Mouse (Mus musculus): ENCODE data around the gene Gpr135. TPM values are rescaled to one million over a fixed set of nuclear protein-coding genes. Genes with fewer than 3 reads are reported as not detected.

Gpr135 gene
- not detected in 2 replicates for total RNA-seq (2014; fragmentation: Nextera tagmentation)
- total RNA-seq (2017): not detected in 2 replicates
- not detected in 2 replicates for polyA plus RNA-seq (2012)

- H3K27me3 ChIP-seq (ENCODE audit: insufficient read depth, low read length): peaks cover 26% of the 10 kb centered on the region
- H3K36me3 ChIP-seq (replicated peaks): no peaks in the 10 kb centered on the region
- TF ChIP-seq CTCF (IDR thresholded peaks at IDR 0.05; ENCODE audit: low read depth, low read length) (no peak), POLR2AphosphoS5 (IDR thresholded peaks at IDR 0.05; ENCODE audit: insufficient replicate concordance, low read depth, low read length) (no peak), GATA1 (IDR thresholded peaks at IDR 0.05; ENCODE audit: borderline replicate concordance, low read length) (no peak), GATA2 (IDR thresholded peaks at IDR 0.05; ENCODE audit: borderline replicate concordance, low read depth, low read length) (no peak), TAL1 (conservative IDR thresholded peaks at IDR 0.05; ENCODE audit: low read depth, low read length) (no peak)
- no peaks in the 10 kb centered on the region; the same call in 1 of the 2 replicates for H3K4me1 ChIP-seq (ENCODE audit: insufficient read depth, low read depth, low read length)
- ATAC-seq (ENCODE audit: extremely low read depth, insufficient number of reproducible peaks, low FRiP score, poor library complexity, severe bottlenecking) (no peak), DNase-seq (ENCODE audit: low spot score) (no peak)
- peak within 1 kb of the TSS; percentile 36 for H3K4me3 ChIP-seq (ENCODE audit: low read depth, low read length)
- peaks cover 19% of the 10 kb centered on the region for H3K9me3 ChIP-seq (replicated peaks)
Measured at GRCm38 (mm10) chr12:72070327-72071269, at the start of gene Gpr135. Gpr135 (minus strand) TSS chr12:72071125.

GRCm38 (mm10) chr12:72115686-72116345 is 44.9 kb upstream of the Gpr135 start:
- no peak for DNase-seq (ENCODE audit: low spot score)
- ATAC-seq (ENCODE audit: extremely low read depth, insufficient number of reproducible peaks, low FRiP score, poor library complexity, severe bottlenecking): no peak

GRCm38 (mm10) chr12:72115126-72115525 is 44.2 kb upstream of the Gpr135 start:
- Histone ChIP-seq H3K36me3 (replicated peaks) (no peaks in the 10 kb centered on the region), H3K27me3 (ENCODE audit: insufficient read depth, low read length) (peaks cover 2% of the 10 kb centered on the region; the same call in 1 of the 2 replicates), H3K4me1 (ENCODE audit: insufficient read depth, low read depth, low read length) (no peaks in the 10 kb centered on the region), H3K4me3 (ENCODE audit: low read depth, low read length) (no peak overlapping the region), H3K9me3 (replicated peaks) (no peaks in the 10 kb centered on the region)
- no peak for DNase-seq (ENCODE audit: low spot score)
- TF ChIP-seq TAL1 (conservative IDR thresholded peaks at IDR 0.05; ENCODE audit: low read depth, low read length) (no peak), GATA1 (IDR thresholded peaks at IDR 0.05; ENCODE audit: borderline replicate concordance, low read length) (no peak), GATA2 (IDR thresholded peaks at IDR 0.05; ENCODE audit: borderline replicate concordance, low read depth, low read length) (no peak), CTCF (IDR thresholded peaks at IDR 0.05; ENCODE audit: low read depth, low read length) (no peak), POLR2AphosphoS5 (IDR thresholded peaks at IDR 0.05; ENCODE audit: insufficient replicate concordance, low read depth, low read length) (no peak)
- no peak for ATAC-seq (ENCODE audit: extremely low read depth, insufficient number of reproducible peaks, low FRiP score, poor library complexity, severe bottlenecking)

More at GRCm38 (mm10) chr12:72115686-72116345, 44.9 kb upstream of the Gpr135 start:
- TF ChIP-seq CTCF (IDR thresholded peaks at IDR 0.05; ENCODE audit: low read depth, low read length): no peak
- no peak for TF ChIP-seq GATA2 (IDR thresholded peaks at IDR 0.05; ENCODE audit: borderline replicate concordance, low read depth, low read length)
- no peak for TF ChIP-seq POLR2AphosphoS5 (IDR thresholded peaks at IDR 0.05; ENCODE audit: insufficient replicate concordance, low read depth, low read length)
- no peak for TF ChIP-seq TAL1 (conservative IDR thresholded peaks at IDR 0.05; ENCODE audit: low read depth, low read length)
- TF ChIP-seq GATA1 (IDR thresholded peaks at IDR 0.05; ENCODE audit: borderline replicate concordance, low read length): no peak
- Histone ChIP-seq H3K27me3 (ENCODE audit: insufficient read depth, low read length) (no peaks in the 10 kb centered on the region; the same call in 1 of the 2 replicates), H3K36me3 (replicated peaks) (no peaks in the 10 kb centered on the region), H3K9me3 (replicated peaks) (no peaks in the 10 kb centered on the region), H3K4me3 (ENCODE audit: low read depth, low read length) (no peak overlapping the region), H3K4me1 (ENCODE audit: insufficient read depth, low read depth, low read length) (no peaks in the 10 kb centered on the region)

GRCm38 (mm10) chr12:72104525-72105281 is 33.8 kb upstream of the Gpr135 start:
- peaks cover 14% of the 10 kb centered on the region for H3K36me3 ChIP-seq (replicated peaks)
- H3K4me1 ChIP-seq (ENCODE audit: insufficient read depth, low read depth, low read length): no peaks in the 10 kb centered on the region; the same call in 1 of the 2 replicates
- ATAC-seq (ENCODE audit: extremely low read depth, insufficient number of reproducible peaks, low FRiP score, poor library complexity, severe bottlenecking) (no peak; the same call in 1 of the 2 replicates), DNase-seq (ENCODE audit: low spot score) (peak; percentile 25)
- no peaks in the 10 kb centered on the region for H3K9me3 ChIP-seq (replicated peaks)
- peak; percentile 29; the same call in 1 of the 2 replicates for TF ChIP-seq CTCF (IDR thresholded peaks at IDR 0.05; ENCODE audit: low read depth, low read length)
- TF ChIP-seq GATA1 (IDR thresholded peaks at IDR 0.05; ENCODE audit: borderline replicate concordance, low read length): no peak
- peaks cover 16% of the 10 kb centered on the region for H3K27me3 ChIP-seq (ENCODE audit: insufficient read depth, low read length)
- H3K4me3 ChIP-seq (ENCODE audit: low read depth, low read length): no peak overlapping the region

GRCm38 (mm10) chr12:72104027-72104426 is 33.1 kb upstream of the Gpr135 start:
- peaks cover 15% of the 10 kb centered on the region for H3K27me3 ChIP-seq (ENCODE audit: insufficient read depth, low read length)
- H3K36me3 ChIP-seq (replicated peaks): peaks cover 20% of the 10 kb centered on the region
- no peak overlapping the region for H3K4me3 ChIP-seq (ENCODE audit: low read depth, low read length)
- H3K4me1 ChIP-seq (ENCODE audit: insufficient read depth, low read depth, low read length): no peaks in the 10 kb centered on the region; the same call in 1 of the 2 replicates
- ATAC-seq (ENCODE audit: extremely low read depth, insufficient number of reproducible peaks, low FRiP score, poor library complexity, severe bottlenecking): no peak
- TF ChIP-seq TAL1 (conservative IDR thresholded peaks at IDR 0.05; ENCODE audit: low read depth, low read length): no peak
- H3K9me3 ChIP-seq (replicated peaks): no peaks in the 10 kb centered on the region
- no peak for DNase-seq (ENCODE audit: low spot score)

- Histone ChIP-seq H3K36me3 (replicated peaks) (peaks cover 27% of the 10 kb centered on the region), H3K27me3 (ENCODE audit: insufficient read depth, low read length) (peaks cover 9% of the 10 kb centered on the region), H3K4me3 (ENCODE audit: low read depth, low read length) (no peak overlapping the region), H3K9me3 (replicated peaks) (no peaks in the 10 kb centered on the region), H3K4me1 (ENCODE audit: insufficient read depth, low read depth, low read length) (no peaks in the 10 kb centered on the region; the same call in 1 of the 2 replicates)
- TF ChIP-seq GATA2 (IDR thresholded peaks at IDR 0.05; ENCODE audit: borderline replicate concordance, low read depth, low read length) (no peak), POLR2AphosphoS5 (IDR thresholded peaks at IDR 0.05; ENCODE audit: insufficient replicate concordance, low read depth, low read length) (no peak), CTCF (IDR thresholded peaks at IDR 0.05; ENCODE audit: low read depth, low read length) (no peak), TAL1 (conservative IDR thresholded peaks at IDR 0.05; ENCODE audit: low read depth, low read length) (no peak), GATA1 (IDR thresholded peaks at IDR 0.05; ENCODE audit: borderline replicate concordance, low read length) (no peak)
- ATAC-seq (ENCODE audit: extremely low read depth, insufficient number of reproducible peaks, low FRiP score, poor library complexity, severe bottlenecking) (no peak), DNase-seq (ENCODE audit: low spot score) (no peak)
Measured at GRCm38 (mm10) chr12:72102776-72103175, 31.9 kb upstream of the Gpr135 start.
